Mouse (Mus musculus) liver, embryonic 11.5 days (tissue): ENCODE data around the gene Pmel. TPM values are rescaled to one million over a fixed set of nuclear protein-coding genes. Genes with fewer than 3 reads are reported as not detected.
A peak's percentile ranks its signal among the peaks of the same experiment; 100 is the strongest.
"Not testable (repeated sequence)": the region's sequence is repeated elsewhere in the genome, so short reads cannot be mapped to it uniquely, and the experiment has no call there.

Experiments used
- ATAC-seq: fragments of 200-750 bp; cut with Nextera tagmentation; replicated peaks from 2 replicates; pipeline ENCODE4 v1.8.0; 2017; ENCODE audit warnings: moderate number of reproducible peaks, mild to moderate bottlenecking, moderate TSS enrichment, moderate library complexity; ENCODE audit not compliant: low FRiP score
- DNase-seq: peaks from one replicate; pipeline ENCODE4 v3.0.0-alpha.2; 2017; ENCODE audit warnings: low spot score
- H3K27ac ChIP-seq: fragments of 300-500 bp; sonication (generic); 2 replicates; pipeline ENCODE4 v1.5.1; 2014; ENCODE audit warnings: mild to moderate bottlenecking, low read depth, low read length, control low read depth
- H3K27me3 ChIP-seq: fragments of 300-500 bp; sonication (generic); replicated peaks from 2 replicates; pipeline ENCODE4 v1.6.1; 2014; ENCODE audit warnings: low read length, mixed read lengths; ENCODE audit not compliant: control insufficient read depth, insufficient read depth
- H3K36me3 ChIP-seq: fragments of 300-500 bp; sonication (generic); 2 replicates; pipeline ENCODE4 v1.6.1; 2014; ENCODE audit warnings: mild to moderate bottlenecking, low read length, moderate library complexity, mixed read lengths; ENCODE audit not compliant: control insufficient read depth, insufficient read depth
- H3K4me1 ChIP-seq: fragments of 300-500 bp; sonication (generic); replicated peaks from 2 replicates; pipeline ENCODE4 v1.6.1; 2014; ENCODE audit warnings: low read length, mixed read lengths; ENCODE audit not compliant: control insufficient read depth, insufficient read depth
- H3K4me2 ChIP-seq: fragments of 300-500 bp; sonication (generic); 2 replicates; pipeline ENCODE4 v1.6.1; 2014; ENCODE audit warnings: mild to moderate bottlenecking, control low read depth, moderate library complexity
- H3K4me3 ChIP-seq: fragments of 300-500 bp; sonication (generic); 2 replicates; pipeline ENCODE4 v1.5.1; 2014; ENCODE audit warnings: low read depth, low read length, control low read depth
- H3K9ac ChIP-seq: fragments of 300-500 bp; sonication (generic); 2 replicates; pipeline ENCODE4 v1.6.1; 2014; ENCODE audit warnings: low read depth, low read length, control low read depth
- H3K9me3 ChIP-seq: fragments of 300-500 bp; sonication (generic); 2 replicates; pipeline ENCODE4 v1.6.1; 2016; ENCODE audit warnings: low read length, inconsistent platforms, mixed read lengths; ENCODE audit not compliant: control insufficient read depth
- WGBS: fragments of 180-500 bp; shearing (Covaris S2); extraction: QIAGEN DNeasy Blood & Tissue Kit; methylation state at CpG from one replicate; pipeline ENCODE4 v1.1.7; 2014; 5-methylcytosine and 5-hydroxymethylcytosine counted together
- polyA plus RNA-seq: library from polyadenylated mRNA; unstranded; fragments of >200 nt; fragmentation: Nextera tagmentation; extraction: Ambion mirVana; gene quantifications from 2 replicates; pipeline ENCODE4 v1.2.1, GENCODE M21; 2014

Pmel gene
- polyA plus RNA-seq, 1 experiment from 2014 or later, result 0.85 TPM

- no peak overlapping the region for H3K9ac ChIP-seq
Observed at GRCm38 (mm10) chr10:128697072-128697725, 6.8 kb upstream of the Pmel start.

GRCm38 (mm10) chr10:128699006-128699405 lies 5.0 kb upstream of the Pmel start:
- Histone ChIP-seq H3K36me3 (peaks cover 31% of the 10 kb centered on the region), H3K9me3 (no peaks in the 10 kb centered on the region), H3K4me1 (peaks cover 27% of the 10 kb centered on the region), H3K9ac (no peak overlapping the region), H3K4me2 (no peak overlapping the region), H3K4me3 (no peak overlapping the region), H3K27ac (no peak overlapping the region), H3K27me3 (no peaks in the 10 kb centered on the region)
- WGBS, result 86% methylated on average over 5 of the region's 5 CpGs
- no peak for ATAC-seq
- DNase-seq, result no peak

More at GRCm38 (mm10) chr10:128697072-128697725, 6.8 kb upstream of the Pmel start:
- ATAC-seq (no peak), DNase-seq (no peak)
- Histone ChIP-seq H3K9me3 (no peaks in the 10 kb centered on the region), H3K4me2 (peak overlapping the region; percentile 63), H3K27ac (no peak overlapping the region), H3K27me3 (no peaks in the 10 kb centered on the region), H3K4me3 (no peak overlapping the region), H3K36me3 (peaks cover 28% of the 10 kb centered on the region), H3K4me1 (peaks cover 16% of the 10 kb centered on the region)
- 83% methylated on average over 6 of the region's 6 CpGs for WGBS

- WGBS, result 44% methylated on average over 11 of the region's 11 CpGs
- Histone ChIP-seq H3K4me1 (peaks cover 27% of the 10 kb centered on the region), H3K9me3 (no peaks in the 10 kb centered on the region), H3K27me3 (no peaks in the 10 kb centered on the region), H3K4me3 (no peak overlapping the region), H3K9ac (no peak overlapping the region), H3K36me3 (peaks cover 31% of the 10 kb centered on the region), H3K27ac (0 out of 2 replicates have a peak overlapping the region, but pooled peaks have one; percentile 29), H3K4me2 (no peak overlapping the region)
- ATAC-seq (no peak), DNase-seq (no peak)
Observed at GRCm38 (mm10) chr10:128699611-128700010, 4.4 kb upstream of the Pmel start.

- Histone ChIP-seq H3K4me2 (no peak overlapping the region), H3K27me3 (no peaks in the 10 kb centered on the region), H3K4me1 (peaks cover 25% of the 10 kb centered on the region), H3K27ac (no peak overlapping the region), H3K9me3 (no peaks in the 10 kb centered on the region), H3K4me3 (no peak overlapping the region), H3K36me3 (peaks cover 31% of the 10 kb centered on the region), H3K9ac (no peak overlapping the region)
- 92% methylated on average over 5 of the region's 5 CpGs for WGBS
- DNase-seq (no peak), ATAC-seq (no peak)
Observed at GRCm38 (mm10) chr10:128700712-128701111, 3.3 kb upstream of the Pmel start.

- Histone ChIP-seq H3K9ac (peak overlapping the region; percentile 11; the same call in 1 of the 2 replicates), H3K27ac (0 out of 2 replicates have a peak overlapping the region, but pooled peaks have one; percentile 23), H3K27me3 (no peaks in the 10 kb centered on the region), H3K4me2 (peak overlapping the region; percentile 79; the same call in 1 of the 2 replicates), H3K9me3 (no peaks in the 10 kb centered on the region), H3K4me1 (peaks cover 21% of the 10 kb centered on the region), H3K4me3 (no peak overlapping the region), H3K36me3 (peaks cover 29% of the 10 kb centered on the region)
- no peak for DNase-seq
- no peak for ATAC-seq
- 73% methylated on average over 6 of the region's 6 CpGs for WGBS
Observed at GRCm38 (mm10) chr10:128702328-128703007, 1.5 kb upstream of the Pmel start.

GRCm38 (mm10) chr10:128704491-128705316 lies 709 bp downstream of the Pmel start, which contains the start of gene Cdk2:
Gene Cdk2, minus strand, starts transcription at chr10:128705031.
- DNase-seq (peak; percentile 92), ATAC-seq (peak; percentile 90)
- H3K27me3 ChIP-seq, result no peaks in the 10 kb centered on the region
- WGBS, result under 1% methylated on average over 62 of the region's 62 CpGs
- H3K9me3 ChIP-seq, result no peaks in the 10 kb centered on the region
- H3K4me2 ChIP-seq, result peak within 1 kb of the TSS; percentile 79
- peak within 1 kb of the TSS; percentile 82 for H3K4me3 ChIP-seq
- peaks cover 17% of the 10 kb centered on the region for H3K36me3 ChIP-seq
- peak within 1 kb of the TSS; percentile 95 for H3K9ac ChIP-seq
- H3K4me1 ChIP-seq, result peaks cover 17% of the 10 kb centered on the region
- peak within 1 kb of the TSS; percentile 95 for H3K27ac ChIP-seq

GRCm38 (mm10) chr10:128705317-128705693 lies 1.3 kb downstream of the Pmel start:
- Histone ChIP-seq H3K36me3 (peaks cover 12% of the 10 kb centered on the region), H3K4me2 (peak overlapping the region; percentile 79), H3K4me1 (peaks cover 16% of the 10 kb centered on the region), H3K27me3 (no peaks in the 10 kb centered on the region), H3K27ac (peak overlapping the region; percentile 36; the same call in 1 of the 2 replicates), H3K4me3 (peak overlapping the region; percentile 82), H3K9me3 (no peaks in the 10 kb centered on the region), H3K9ac (peak overlapping the region; percentile 95)
- WGBS, result 14% methylated on average over 11 of the region's 11 CpGs
- ATAC-seq, result peak; percentile 25
- DNase-seq, result peak; percentile 40

- not testable (repeated sequence) for H3K4me3 ChIP-seq, H3K27me3 ChIP-seq, H3K4me1 ChIP-seq, ATAC-seq, H3K27ac ChIP-seq, H3K9ac ChIP-seq, DNase-seq, H3K36me3 ChIP-seq, H3K9me3 ChIP-seq, H3K4me2 ChIP-seq
- 90% methylated on average over 7 of the region's 7 CpGs for whole genome bisulfite sequencing
Observed at GRCm38 (mm10) chr10:128711318-128711717, 7.3 kb downstream of the Pmel start.
